Mouse (Mus musculus): Measurements from ENCODE around the gene Nelfe.

Nelfe gene

GRCm38 (mm10) chr17:34847192-34847591 is 3.0 kb upstream of the Nelfe start:
- no peak for DNase-seq (ENCODE audit: low spot score in 2 of 2)

- no peak for DNase-seq (ENCODE audit: low spot score in 2 of 2)
Observed at GRCm38 (mm10) chr17:34847615-34848014, 2.6 kb upstream of the Nelfe start.

DNA sequence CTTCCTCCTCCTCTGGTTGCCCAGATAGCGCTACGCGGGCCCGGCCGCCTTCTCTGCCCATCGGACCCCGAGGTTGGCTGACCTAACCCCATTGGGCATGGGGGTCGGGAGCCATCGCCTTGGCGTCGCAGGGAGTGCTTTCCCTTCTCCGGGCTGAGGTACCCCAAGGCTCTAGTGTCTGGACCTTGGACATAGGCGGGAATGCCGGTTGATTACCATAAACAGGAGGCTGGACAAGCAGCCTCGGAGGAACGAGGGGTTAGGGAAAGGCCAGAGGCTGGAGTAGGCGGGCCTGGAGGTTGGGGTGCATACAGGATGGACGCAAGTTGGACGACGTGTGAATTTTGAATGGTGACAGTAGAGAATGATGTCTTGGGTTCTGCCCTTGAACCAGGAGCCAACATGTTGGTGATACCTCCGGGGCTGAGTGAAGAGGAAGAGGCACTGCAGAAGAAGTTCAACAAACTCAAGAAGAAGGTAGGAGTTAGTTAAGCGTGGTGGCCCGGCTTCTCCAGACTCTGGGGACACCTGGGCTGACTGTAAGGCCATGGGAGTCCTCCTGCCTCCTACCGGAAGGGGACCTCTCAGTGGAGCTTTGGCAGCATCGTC is 430 bp downstream of the Nelfe start:
- no peak for DNase-seq (ENCODE audit: low spot score in 2 of 2)

DNA sequence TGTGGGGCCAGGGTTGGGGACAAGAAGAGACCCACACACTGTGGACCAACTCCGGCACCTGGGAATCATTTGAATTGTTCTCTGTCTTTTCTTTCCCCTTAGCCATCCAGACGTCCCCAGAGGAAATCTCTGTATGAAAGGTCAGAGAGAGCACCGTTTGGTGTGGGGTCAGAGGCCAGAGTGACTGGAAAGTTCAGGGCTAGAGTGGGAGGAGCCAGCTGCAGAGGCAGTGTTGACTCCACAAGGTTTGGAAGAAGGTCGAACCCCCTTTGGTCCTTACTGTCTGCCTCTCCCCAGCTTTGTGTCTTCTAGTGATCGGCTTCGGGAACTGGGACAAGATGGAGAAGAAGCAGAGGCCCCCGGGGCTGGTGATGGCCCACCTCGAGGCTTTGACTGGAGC is 3.3 kb downstream of the Nelfe start:
- DNase-seq (ENCODE audit: low spot score in 2 of 2): no peak

DNA sequence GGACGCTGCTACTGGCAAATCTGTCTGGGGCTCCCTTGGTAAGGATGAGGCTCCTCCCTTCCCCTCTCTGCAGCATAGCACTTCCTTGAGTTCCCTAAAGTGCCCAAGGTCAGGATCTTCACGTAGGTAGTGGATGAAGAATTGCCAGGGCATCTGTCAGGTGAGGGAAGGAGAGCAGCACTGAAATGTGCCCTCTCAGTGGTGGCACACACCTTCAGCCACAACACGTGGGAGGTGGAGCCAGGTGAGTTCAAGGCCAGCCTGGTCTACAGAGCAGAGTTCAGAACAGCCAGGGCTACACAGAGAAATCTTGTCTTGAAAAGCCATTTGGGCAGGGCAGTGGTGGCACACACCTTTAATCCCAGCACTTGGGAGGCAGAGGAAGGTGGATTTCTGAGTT is 4.6 kb downstream of the Nelfe start:
- no peak for DNase-seq (ENCODE audit: low spot score in 2 of 2)

- peak in 1 of 2 experiments; percentile 48 for DNase-seq (ENCODE audit: low spot score in 2 of 2)
Observed at GRCm38 (mm10) chr17:34855825-34856224, 5.6 kb downstream of the Nelfe start.

DNA sequence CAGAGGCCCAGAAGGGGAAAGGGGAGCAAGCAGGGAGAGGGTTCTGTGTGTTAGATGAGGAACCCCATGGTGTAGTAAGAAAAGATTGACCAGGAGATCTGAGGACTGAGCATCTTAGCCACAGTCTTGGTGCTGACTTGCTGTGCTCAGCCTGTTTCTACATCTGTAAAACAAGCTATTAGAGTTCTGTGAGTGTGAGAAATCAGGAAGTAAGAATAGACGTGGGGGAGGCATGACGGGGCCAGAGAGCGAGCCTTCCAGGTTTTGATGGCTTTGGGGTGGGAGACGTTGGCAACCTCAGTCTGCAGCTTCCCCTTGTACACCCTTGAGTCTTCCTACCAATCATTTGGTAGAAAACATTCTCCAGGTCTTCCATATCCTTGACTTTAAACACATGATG is 8.5 kb downstream of the Nelfe start:
- DNase-seq (ENCODE audit: low spot score in 2 of 2): no peak

DNA sequence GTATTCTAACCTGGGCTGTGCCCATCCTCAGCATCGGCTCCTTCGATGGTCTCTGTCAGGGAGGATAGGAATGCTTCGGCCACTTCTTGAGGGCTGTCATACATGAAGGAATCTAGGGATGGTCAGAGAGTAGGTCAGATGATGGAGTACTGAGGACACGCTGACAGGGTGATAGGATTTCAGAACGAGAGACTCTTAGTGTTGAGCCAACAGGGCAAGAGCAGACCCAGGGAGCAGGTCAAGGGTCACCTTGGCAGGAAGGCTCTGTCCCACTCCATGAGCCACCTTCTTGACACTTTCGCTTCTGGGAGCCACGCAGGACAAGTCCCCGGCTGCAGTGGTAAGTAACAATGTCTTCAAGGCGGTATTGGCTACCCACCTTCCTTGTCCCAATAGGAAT is 10.3 kb downstream of the Nelfe start:
- DNase-seq (ENCODE audit: low spot score in 2 of 2): no peak

DNA sequence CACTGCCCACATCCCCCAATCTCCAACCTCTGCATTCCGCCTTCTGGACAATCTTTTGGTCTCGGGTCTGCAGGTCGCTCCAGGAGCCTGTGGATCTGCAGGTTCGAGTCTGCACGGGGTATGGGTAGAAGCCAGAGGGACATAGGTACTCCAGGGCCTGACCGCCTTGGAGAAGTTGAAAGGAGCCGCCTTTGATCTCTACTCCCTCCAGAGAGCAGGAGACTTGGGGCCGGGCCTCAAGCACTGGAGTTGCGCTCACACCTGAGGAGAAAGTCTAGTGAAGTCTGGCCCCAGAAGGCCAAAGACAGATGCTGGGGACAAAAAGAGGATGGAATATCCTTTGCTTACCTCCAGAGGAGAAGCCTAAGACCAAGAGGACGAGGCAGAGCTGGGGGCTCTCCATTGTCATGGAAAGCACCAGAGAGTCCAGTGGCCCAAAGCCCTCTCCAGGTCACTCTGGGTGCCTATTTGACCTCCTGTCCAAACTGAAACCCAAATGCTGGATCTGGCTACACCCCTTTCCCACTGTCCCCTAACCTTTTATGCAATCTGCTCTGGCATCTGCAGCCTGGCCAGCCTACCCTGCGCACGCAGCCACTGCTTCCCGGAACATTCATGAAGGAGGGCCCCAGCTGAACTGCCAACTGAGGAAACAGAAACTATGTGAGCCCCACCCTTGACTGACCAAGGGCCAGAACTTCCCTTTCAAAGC is 11.7 kb downstream of the Nelfe start:
- DNase-seq (ENCODE audit: low spot score in 2 of 2): no peak

DNA sequence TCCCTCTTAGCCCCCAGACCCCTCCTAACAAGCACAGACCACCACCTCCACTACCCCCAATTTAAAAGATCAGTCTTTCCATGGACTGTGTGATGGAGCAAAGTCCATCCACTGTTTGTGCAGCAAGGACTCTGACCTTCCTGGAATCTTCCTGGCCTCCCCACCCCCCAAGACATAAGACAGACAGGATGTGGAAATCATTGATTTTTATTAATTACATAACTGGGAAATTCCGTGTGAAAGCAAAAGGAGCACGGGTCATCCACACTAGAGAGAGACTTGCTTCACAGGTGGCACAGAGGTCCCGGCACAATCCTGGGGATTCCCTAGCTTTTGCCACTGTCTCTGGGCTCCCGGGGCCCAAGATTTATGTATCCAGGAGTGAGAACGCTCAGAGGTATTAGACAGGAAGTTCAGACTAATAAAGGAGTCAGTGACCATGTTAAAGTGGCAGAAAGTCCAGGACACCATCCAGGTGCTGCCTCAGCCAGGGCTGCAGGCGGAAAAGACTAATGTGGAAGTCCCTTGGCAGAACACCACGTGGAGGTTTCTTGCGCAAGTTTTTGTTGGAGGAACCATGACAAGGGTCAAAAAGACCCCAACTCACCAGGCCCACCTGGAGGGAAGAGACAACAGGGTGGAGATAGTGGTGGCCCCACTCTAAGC is 12.4 kb downstream of the Nelfe start, which contains the start of gene Cfb:
Gene Cfb, minus strand, starts transcription at position 103 of the 666 bp plus-strand sequence.
- DNase-seq (ENCODE audit: low spot score in 2 of 2): no peak

DNA sequence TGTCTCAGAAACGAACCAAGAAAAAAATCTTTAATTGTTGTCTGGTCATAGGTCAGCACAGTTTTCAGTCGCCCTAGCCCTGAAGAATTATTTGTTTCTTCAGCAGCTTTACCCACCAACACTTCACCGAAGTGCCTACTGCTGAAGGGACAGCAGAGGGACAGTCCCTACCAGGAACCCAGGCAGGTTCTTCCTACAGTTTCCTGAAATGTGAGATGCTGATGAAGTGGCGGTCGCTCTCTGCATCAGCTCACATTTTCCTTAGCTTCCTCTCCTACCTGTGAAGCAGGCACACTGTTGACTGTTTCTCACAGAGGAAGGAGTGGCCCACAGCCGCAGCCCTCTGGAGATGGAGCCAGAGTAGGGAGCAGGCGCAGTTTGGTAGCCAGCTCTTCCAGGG is 15.8 kb downstream of the Nelfe start:
- no peak for DNase-seq (ENCODE audit: low spot score in 2 of 2)

DNA sequence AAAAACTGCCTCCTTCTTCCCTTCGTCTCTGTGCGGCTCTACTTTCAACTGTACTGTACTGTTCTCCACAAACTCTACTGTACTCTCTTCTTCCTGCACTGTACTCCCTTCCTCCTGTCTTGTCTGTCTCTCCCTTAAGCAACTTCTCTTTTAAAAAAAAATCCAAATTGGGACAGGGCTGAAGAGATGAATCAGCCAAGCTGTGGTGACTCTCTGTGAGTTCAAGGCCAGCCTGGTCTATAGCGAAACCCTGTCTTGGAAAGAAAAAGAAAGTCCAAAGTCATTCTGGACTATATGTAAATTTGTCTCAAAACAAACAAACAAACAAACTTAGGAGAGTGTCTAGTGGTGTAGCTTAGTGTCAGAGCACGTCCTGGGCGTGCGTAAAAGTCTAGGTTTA is 24.1 kb downstream of the Nelfe start:
- no peak for DNase-seq (ENCODE audit: low spot score in 2 of 2)

GRCm38 (mm10) chr17:34879336-34879879 is 29.2 kb downstream of the Nelfe start, which contains the start of gene Zbtb12:
Gene Zbtb12 (plus strand): TSS chr17:34879483.
- no peak for DNase-seq (ENCODE audit: low spot score in 2 of 2)

GRCm38 (mm10) chr17:34881166-34881565 is 31.0 kb downstream of the Nelfe start:
- no peak for DNase-seq (ENCODE audit: low spot score in 2 of 2)

- no peak for DNase-seq (ENCODE audit: low spot score in 2 of 2)
Observed at GRCm38 (mm10) chr17:34881683-34882310, 31.6 kb downstream of the Nelfe start, which contains the start of gene Gm20547. Gene Gm20547 (minus strand): TSS chr17:34882042.

DNA sequence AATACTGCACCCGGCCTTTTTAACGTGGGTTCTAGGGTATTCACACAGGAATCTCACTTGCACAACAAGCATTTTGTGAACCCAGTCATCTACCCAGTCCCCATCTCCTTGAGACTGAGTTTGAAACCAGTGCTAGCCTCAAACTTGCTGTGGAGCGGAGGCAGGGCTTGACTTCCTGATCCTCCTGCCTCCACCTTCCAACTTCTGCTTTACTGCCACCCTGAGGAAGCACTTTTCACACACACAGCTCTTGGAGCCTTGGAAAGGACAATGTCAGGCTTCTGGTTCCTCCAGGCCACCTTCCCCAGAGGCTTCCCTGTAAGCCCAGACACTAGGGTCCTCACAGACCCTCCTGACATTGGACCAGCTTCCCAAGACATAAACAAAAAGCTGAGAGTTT is 33.1 kb downstream of the Nelfe start:
- no peak for DNase-seq (ENCODE audit: low spot score in 2 of 2)

- no peak for DNase-seq (ENCODE audit: low spot score in 2 of 2)
Observed at GRCm38 (mm10) chr17:34884704-34885103, 34.5 kb downstream of the Nelfe start.

- no peak for DNase-seq (ENCODE audit: low spot score in 2 of 2)
Observed at GRCm38 (mm10) chr17:34885615-34886014, 35.4 kb downstream of the Nelfe start.

DNA sequence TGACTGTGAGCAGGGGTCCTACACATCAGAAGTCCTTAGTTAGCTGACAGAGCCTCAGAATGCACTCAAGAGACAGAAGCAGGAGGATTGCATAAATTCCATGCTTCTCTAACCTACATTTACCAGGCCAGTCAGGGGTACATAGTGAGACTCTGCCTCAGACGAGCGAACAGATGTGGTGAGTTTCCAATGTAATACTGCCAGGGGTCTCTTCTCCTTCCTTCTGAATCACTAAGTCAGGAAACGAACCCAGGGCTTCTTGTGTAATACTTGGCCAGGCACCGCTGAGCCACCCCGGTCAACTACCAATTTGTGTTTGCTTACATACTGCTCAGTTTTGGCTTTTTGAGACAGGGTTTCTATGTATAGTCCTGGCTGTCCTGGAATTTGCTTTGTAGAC is 37.8 kb downstream of the Nelfe start:
- no peak for DNase-seq (ENCODE audit: low spot score in 2 of 2)

DNA sequence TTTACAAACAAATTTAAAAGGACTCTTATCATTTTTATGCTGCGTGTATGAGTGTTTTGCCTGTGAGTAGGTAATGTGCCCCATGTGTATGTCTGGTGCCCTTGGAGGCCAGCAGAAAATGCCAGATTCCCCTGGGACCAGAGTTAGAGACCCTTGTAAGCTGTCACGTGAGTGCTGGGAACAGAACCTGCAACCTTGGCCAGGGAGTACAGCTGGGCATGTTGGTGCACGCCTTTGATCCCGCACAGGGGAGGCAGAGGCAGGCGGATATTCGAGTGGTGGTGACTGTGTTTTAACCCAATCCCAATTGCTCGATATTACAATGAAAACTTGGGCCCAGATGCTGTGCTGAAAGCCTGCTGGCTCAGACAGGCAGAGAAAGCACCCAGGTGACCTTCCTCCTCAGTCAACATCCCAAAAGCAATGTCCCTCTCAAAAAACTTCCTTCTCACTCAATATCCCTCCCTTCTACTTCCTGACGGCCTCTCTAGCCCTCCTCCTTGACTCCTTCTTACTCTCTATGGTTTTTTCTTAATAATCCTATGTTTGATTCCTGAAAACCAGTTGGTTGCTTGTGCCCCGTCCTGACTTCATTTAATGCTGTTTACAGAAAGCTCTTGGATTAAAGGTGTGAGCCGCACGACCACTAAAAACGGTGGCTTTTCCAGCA is 40.0 kb downstream of the Nelfe start:
- no peak for DNase-seq (ENCODE audit: low spot score in 2 of 2)

GRCm38 (mm10) chr17:34891377-34891776 is 41.2 kb downstream of the Nelfe start:
- DNase-seq (ENCODE audit: low spot score in 2 of 2): no peak

Measured in thymus, postnatal 10 days (tissue).